Mouse (Mus musculus): ENCODE measurements around the gene Ppp4r3a.
"Not testable (repeated sequence)": the region's sequence is repeated elsewhere in the genome, so short reads cannot be mapped to it uniquely, and the experiment has no call there.

The Ppp4r3a gene

DNA sequence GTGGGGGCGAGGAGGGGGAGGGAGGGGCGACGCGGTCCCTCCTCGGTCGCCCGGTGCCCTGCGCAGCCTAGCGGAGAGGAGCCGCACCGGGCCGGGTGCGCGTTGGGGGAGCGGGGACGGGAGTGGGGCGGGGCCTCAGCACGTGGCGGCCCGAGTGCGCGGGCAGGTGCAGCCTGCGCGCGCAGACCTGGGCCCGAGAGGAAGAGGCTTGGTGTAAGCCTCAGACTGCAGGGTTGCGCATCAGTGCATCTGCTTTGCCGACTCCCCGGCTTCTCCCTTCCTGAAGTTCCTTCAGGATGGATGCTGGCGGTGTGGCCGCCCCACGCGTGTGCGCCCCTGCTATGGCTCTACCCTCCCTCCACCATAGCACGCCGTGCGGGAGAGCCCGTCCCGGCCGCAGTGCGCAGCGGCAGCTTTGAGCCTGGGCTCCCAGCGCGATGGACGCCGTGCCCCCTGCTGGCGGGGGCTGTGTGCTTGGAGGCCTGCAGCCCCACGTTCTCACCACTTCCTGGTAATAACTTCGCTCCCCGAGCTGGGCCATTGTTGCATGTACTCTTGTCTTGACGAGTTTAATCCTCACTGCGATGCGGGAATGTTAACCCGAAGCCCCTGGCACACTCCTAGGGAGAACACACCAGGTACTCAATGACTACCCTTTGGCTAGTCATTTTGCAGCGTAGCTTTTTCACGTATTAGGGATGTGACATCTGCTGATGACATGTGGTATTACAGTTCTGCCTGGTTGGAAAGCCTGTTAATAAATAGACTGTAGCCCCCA is 54.4 kb downstream of the Ppp4r3a start, which contains the start of gene Ccdc88c:
Gene Ccdc88c, minus strand, starts transcription at position 103 of the 778 bp plus-strand sequence.
- DNase-seq (ENCODE audit: low spot score in 2 of 2): peak; percentile 92 to 96

DNA sequence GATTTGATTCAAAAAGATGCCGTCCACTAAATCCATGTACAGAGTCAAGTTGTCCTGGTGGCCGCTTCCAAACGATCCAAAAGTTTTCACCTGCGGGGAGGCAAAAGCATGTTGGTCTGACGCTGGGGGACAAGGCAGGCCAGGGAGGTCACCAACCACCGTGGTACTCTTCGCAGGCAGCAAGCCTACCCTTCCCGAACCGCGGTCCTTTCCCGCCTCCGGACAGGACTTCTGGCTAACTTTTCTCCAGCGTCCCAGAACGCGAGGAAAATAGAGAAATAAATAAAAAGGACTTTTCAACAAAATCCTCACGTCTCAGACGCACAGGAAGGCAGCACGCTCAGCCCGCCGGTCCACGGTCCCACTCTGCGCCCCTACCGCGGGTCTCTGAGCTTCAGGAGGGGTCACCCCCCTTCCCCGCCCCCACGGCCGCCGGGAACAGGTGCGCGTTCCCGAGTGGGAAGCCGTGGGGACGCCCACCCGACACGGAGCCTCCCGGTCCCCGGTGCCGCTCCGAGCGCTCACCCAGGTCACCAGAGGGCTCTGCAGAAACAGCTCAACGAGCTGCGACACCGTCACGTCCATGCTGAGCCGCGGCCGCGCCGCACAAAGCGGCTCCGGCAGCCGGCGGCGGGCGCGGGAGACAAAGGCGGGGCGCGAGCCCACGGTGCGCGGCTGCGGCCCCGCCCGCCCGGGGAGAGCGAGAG is 55.1 kb downstream of the Ppp4r3a start:
- DNase-seq (ENCODE audit: low spot score in 2 of 2): peak; percentile 38 to 76

DNA sequence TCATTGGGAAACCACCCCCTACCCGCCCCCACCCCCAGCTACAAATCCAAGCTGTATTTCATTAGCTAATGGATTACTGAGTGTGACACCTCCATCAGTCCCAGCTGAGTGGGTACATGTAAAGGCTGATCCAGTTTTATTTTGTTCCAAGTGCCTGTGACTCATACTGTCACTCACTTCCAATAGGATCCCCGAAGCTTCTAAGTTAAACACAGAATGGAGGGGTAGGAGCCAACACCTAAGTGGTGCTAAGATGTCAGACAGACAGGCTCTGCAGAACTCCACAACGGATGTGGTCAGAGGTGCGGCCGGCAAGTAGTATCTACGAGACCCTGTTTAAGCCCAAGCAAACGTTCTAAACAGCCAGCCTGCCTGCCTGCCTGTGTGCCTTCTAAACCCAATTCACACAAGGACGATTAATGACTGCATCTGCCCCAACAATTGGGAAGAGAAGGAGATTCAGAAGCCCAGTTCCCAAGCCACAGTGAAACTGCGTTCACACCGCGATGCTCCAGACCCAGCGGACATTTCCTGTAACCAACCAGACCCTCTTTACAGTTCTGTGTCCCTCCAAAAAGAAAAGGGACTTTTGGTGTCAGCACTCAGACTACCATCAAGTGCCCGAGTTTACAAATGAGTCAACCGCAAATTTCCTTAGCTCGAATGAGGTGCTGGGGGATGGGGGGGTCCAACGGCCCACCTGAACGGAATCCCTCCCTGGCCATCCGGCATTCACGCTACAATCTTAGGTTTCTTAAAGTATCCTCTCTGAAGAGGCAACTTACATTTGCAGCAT is 55.9 kb downstream of the Ppp4r3a start:
- peak; percentile 48 to 78 for DNase-seq (ENCODE audit: low spot score in 2 of 2)

DNA sequence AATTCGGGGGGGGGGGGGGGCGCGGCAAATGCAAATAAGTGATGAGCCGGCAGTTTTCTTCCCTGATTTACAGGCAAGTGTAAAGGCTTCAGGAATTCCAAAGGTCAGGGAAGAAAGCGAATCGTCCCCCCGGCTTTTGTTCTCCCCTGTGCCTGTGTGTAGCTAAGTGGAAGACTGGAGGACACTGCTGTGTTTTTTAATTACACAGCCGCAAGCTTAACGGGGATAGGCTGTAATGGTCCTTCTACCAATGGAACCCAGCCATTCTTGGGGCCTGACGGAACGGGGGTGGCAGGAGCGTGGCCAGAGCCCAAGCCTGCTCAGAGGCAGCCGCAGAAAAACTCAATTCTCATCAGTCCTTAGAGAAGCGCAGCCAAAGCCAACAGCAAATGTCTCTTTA is 56.6 kb downstream of the Ppp4r3a start:
- peak in 1 of 2 experiments; percentile 64 for DNase-seq (ENCODE audit: low spot score in 2 of 2)

DNA sequence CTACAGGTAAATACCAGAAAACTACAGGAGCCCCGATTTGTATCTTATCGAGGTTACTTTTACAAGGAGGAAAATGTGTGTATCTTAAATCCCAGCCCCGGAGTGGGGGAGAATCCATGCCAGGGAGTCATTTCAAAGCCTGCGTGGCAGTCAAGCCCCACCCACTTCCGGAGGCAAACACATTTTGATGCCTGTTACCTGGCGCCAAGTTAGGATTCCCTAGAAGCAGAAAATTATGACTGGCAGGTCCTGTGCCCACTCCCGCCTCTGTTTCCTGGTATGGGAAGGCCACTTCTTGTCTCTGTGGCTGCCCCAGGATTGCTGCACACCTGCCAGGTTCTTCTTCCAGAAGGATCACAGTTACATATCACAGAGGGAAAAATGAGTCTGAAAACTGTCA is 57.0 kb downstream of the Ppp4r3a start:
- DNase-seq (ENCODE audit: low spot score in 2 of 2): peak; percentile 30 to 68

DNA sequence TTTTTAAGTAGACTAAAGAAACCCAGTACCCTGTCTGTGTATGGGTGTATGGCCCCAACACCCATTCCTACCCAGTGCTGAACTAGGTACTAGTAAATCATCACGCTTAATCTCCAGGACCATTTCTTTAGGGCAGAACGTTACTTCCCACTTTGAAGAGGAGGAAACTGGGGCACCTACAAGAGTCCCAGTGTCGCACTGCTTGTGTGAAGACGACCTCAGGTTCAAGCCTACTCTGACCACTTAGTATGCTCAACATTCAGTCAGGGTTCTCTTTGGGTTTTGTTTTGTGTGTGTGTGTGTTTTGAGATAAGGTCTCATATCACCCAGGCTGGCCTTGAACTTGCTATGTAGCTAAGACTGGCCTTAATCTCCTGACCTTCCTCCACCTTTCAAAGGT is 57.5 kb downstream of the Ppp4r3a start:
- DNase-seq (ENCODE audit: low spot score in 2 of 2): peak in 1 of 2 experiments; percentile 51

DNA sequence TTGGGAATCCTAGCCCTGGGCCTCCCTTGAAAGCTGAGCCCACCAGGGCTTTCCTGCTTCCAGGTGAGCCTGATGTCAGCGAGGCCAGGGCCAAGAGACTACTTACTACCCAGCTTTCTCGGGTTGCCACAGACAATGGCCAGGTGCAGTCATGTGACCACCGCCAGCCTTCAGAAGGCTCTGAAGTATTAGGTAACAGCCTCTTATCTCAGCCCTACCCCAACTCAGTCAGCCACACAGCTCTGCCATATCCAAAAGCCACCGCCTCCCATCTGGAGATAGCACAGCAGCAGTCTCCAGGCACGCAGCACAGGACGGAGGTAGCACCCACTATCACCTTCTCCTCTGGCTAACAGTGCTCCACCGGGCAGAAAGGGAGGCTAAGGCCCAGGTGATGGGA is 58.1 kb downstream of the Ppp4r3a start:
- DNase-seq (ENCODE audit: low spot score in 2 of 2): peak; percentile 63 to 73

DNA sequence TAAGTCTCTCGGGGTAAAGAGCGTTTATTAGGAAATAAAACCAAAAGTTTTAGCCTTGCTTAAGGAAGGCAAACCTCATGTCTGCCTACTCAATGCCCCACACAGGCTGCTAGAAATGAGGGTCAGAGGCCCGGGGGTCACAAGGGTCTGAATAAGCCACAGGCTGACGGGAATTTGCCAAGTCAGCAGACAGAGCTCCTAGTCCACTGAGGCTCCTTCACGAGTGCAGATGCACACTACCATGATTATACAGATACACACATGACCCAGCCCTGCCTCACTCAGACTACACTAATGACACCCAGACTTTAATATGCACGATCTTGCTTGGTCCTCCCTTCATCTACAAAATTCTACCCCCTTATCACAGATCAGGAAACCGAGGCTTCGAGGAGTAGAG is 58.7 kb downstream of the Ppp4r3a start:
- DNase-seq (ENCODE audit: low spot score in 2 of 2): peak in 1 of 2 experiments; percentile 58

DNA sequence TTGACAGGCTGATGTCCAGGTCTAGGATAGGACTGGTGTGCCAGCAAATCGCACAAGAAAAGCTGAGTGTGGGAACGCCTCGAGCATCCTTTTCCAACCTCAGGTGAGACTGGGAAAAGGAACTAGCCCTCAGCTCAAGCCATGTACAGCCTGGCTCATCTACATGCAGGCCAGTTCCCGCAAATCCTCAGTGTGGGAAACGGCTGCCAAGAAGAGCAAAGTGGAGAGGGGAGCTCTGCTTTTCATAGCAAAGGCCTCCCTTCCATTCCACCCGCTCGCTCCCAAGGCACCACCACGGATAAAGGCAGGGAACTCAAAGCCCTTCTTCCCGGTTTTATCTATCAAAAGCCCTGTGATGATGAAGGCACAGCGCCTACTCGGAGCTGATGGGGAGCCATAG is 60.4 kb downstream of the Ppp4r3a start:
- peak in 1 of 2 experiments; percentile 52 for DNase-seq (ENCODE audit: low spot score in 2 of 2)

DNA sequence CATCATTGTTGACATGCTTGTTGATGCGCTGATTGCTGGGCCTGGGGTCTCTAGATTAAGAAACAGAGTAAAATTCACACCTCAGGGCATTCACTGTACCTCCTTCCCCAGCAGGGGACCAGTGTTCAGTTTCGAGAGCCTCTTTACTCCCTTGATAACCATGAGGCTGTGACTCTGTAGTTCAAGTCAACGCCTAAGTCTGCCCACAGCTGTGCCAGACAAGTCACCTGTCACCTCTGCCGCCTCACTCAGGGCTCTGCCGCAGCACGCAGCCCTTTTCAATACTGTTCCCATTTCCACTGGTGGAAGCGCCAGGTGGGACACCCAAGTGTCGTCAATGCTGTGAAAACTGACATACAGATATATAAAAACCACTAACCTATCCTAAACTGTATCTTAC is 61.1 kb downstream of the Ppp4r3a start:
- DNase-seq (ENCODE audit: low spot score in 2 of 2): peak in 1 of 2 experiments; percentile 58

DNA sequence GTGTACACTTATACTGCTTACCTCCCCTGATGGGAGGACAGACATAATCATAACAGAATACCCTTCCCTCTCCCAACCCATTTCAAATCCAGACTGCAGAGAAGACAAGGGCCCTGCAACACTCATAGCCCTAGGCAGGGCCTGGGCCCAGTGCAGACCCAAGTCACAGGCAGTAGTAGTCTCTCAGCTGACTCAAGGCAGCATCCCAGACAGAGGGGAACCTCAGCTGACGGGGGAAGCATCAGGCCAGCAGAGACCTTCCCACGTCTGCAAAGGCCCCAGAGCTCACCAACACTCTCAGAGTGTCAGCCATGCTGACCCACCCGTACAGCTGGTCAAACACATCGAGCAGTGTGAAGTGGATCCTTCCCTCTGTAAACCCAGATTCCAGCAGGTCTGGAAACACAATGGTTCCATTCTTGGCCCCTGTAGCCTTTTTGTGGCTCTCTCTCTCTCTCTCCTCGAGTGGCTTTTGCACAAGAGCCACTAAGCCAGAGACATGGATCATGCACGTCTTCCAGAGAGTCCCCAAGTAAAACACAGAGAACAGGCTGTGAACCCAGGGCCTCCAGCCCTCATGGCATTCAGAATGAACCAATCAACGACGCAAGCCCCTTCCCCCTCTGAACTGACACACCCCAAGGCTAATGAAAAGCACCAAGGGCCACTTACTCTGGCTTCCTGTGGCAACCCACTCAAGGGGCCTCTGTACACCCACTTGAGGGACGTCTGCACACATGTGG is 61.8 kb downstream of the Ppp4r3a start:
- peak in 1 of 2 experiments; percentile 59 for DNase-seq (ENCODE audit: low spot score in 2 of 2)

DNA sequence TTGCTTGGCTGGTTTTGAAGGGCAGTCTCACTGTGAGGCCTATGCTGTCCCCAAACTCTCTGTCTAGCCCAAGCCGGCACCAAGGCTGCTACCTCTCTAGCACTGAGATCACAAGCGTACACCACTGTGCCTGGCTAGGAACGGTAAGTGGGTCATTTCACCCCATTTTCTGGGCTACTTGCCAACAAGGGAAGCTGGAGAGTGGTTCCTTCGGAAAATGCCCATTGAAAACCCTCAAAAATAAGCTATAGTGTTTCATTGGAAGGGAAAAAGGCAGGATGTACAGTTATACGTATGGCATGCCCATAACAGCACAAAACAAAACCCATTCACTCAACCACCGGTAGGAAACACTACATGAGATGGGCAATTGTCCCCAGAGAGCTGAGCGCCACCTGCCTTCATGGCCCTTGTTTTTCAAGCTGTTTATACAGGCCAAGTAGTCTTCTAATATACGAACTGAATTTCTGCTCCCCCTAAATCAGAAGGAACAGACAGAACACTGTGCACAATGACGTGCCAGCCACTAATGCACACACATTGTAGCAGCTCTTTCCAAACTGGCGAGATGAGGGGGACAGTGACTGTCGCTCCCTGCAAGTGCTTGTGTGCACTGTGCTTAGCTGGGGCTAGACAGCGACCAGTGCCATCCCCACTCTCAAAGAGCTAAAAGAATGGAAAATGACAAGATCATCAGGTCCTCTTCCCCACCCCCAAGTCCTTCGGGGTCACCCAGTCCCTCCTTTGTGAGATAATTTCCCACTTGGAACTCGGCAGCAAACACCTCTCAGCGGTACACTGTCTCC is 63.1 kb downstream of the Ppp4r3a start:
- peak; percentile 23 to 63 for DNase-seq (ENCODE audit: low spot score in 2 of 2)

DNA sequence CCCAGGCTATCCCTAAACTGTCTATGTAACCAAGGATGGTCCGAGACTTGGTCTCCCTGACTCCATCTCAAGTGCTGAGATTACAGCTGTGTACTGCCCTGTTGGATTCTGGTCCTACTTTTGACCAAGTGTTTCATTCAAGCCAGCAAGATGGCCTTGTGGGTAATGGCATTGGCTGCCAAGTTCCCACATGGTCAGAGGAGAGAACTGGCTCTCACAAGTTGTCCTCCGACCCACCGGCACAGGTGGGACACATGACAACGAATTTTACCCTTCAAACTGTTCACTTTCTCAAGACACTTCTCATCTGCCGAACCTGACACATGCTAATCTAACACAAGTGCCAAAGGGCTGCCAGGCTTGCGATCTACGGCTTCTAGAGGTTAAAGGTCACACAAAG is 64.1 kb downstream of the Ppp4r3a start:
- DNase-seq (ENCODE audit: low spot score in 2 of 2): no peak

DNA sequence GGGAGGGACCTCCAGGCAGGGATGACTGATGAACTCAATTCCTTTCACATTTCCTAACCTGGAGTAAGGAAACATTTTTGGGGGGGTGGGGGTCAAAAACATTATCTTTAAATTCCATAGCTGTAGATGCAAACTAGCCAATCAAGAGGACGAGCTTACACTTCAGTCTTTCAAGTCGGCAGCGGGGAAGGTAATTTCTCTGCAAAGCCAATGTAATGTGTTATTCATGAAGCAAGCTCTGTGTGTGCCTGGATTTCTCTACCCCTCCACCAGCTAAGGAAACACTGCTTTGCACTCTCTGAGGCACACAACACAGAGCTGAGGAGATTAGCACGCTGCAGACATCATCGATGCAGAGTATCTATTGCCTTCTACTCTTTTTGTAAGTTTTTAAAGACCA is 64.5 kb downstream of the Ppp4r3a start:
- no peak for DNase-seq (ENCODE audit: low spot score in 2 of 2)

DNA sequence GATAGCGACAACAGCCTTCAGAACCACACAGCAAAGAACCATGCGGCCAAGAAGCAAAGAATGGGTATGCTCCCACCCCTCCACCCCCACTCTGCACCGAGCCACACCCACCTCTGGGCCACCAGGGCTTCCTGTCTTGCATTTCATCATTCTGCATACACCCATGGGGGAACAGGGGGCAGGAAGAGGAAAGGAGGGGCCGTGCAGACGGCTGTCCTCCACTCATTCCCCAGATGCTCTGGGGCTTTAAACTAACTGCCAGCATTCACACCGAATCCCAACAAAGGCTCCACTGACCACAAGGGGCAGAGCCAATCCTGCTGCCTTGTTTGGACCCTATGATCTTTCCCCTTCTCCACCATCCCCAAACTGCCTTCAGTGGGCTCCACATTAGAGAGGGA is 65.5 kb downstream of the Ppp4r3a start:
- DNase-seq (ENCODE audit: low spot score in 2 of 2): peak; percentile 69 to 80

DNA sequence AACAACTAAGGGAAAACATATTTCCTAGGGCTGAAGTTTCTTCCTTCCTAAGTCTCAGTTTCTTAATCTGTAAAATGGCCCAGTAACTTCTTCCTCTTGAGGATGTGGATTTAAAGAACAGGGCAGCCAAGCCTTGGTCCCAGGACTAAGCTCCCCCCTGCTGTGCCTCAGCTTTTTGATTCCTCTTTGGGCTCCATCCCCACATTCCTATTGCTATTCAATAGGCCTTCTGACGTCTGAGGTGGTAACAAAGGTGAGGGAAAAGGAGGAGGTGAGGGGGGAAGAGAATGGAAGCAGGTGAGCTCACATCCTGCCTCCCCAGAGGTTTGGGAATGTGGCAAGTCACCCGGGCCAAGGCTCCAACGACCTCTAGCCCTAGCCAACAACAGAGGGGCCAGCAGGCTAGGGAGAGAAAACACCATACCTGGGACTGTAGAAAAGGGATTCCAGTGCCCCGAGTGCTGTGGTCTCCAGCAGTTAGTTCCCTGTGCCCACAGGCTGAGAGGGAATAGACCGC is 67.0 kb downstream of the Ppp4r3a start:
- no peak for DNase-seq (ENCODE audit: low spot score in 2 of 2)

DNA sequence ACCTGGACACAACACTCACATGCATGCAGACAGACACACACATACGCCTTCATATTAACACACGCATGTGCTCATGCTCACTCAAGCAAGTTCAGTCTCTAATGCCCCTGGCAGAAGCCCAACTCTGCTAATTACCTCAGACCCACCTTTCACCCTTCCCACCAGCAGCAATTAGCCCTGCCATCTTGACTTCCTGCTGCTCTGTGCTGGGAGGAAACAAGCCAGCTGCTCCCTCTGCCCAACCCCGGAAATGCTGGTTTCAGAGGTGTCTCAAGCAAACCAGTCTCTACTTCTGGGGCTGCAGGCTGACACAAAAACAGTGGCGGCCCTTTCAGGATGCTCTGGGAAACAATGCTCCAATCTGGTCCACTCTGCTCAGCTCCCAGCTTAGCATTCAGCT is 67.6 kb downstream of the Ppp4r3a start:
- peak; percentile 63 to 79 for DNase-seq (ENCODE audit: low spot score in 2 of 2)

DNA sequence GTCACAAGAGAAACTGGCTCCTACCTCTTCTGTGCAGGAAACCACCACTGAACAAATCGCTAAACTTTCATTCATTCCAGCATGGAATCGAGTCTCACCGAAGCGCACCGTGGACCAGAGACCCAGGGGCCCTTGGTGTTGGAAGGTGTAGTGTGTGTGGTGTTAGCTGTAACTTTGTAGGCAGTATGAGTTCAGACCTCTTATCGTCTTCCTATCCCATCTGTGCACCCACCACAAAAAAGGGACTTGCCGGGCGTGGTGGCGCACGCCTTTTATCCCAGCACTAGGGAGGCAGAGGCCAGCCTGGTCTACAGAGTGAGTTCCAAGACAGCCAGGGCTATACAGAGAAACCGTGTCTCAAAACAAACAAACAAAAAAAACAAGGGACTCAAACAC is 68.3 kb downstream of the Ppp4r3a start:
- no peak for DNase-seq (ENCODE audit: low spot score in 2 of 2)

DNA sequence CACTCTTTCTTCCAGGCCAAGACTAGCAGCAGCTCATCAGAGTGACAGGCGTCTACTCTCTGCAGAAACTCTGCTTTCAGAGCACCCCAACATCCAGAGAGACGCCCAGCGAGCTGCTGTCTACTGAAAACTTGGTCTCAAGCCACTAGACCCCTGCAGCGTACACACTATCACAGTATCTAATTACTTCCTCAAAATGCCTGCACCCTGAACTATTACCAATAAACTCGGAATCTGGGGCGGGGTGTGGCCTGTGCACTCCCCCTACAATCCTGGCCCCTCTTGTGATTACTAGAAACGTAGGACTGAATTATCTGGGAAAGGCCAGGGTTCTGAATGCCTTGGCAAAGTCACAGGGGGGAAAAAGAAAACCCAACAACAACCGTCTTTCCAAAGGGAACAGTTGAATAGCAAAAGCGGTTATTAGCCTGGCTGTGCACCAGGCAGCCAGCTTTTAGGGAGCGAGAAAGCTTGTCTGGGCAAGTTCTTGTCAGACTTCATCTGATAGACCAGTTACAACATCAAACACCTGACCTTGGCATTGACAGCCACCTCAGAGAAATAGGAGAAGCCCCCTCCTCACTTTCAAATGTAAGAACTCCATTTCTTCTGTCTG is 68.8 kb downstream of the Ppp4r3a start:
- no peak for DNase-seq (ENCODE audit: low spot score in 2 of 2)

DNA sequence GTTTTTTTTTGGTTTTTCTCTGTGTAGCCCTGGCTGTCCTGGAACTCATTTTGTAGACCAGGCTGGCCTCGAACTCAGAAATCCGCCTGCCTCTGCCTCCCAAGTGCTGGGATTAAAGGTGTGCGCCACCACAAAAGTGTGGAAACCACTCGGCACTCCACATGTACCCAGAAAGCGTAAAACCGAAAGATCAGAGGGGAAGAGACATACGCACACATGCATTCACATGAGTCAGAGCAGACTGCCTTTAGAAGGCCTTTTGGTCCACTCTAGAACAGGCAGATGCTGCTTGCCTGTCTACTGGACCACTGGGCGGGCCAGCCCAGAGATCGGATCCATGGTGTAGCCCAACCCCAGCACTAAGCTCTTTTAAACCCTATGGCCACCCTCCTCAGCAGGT is 69.8 kb downstream of the Ppp4r3a start:
- DNase-seq (ENCODE audit: low spot score in 2 of 2): not testable (repeated sequence)
